Mouse (Mus musculus) sigmoid colon, adult 10 weeks (tissue): ENCODE measurements around the gene Isy1. TPM values are rescaled to one million over a fixed set of nuclear protein-coding genes. Genes with fewer than 3 reads are reported as not detected.

Experiments used
- polyA plus RNA-seq: library from polyadenylated mRNA; stranded (reverse); fragments of 350-450 nt; fragmentation: Illumina TruSeq; extraction: RNeasy Lipid Tissue Mini Kit (QIAGEN cat#74804); gene quantifications from one replicate; pipeline ENCODE4 v1.2.3, GENCODE M21; 2014; ENCODE audit warnings: low read depth, low replicate concordance

Isy1 gene
- polyA plus RNA-seq: 19.4 TPM

DNA sequence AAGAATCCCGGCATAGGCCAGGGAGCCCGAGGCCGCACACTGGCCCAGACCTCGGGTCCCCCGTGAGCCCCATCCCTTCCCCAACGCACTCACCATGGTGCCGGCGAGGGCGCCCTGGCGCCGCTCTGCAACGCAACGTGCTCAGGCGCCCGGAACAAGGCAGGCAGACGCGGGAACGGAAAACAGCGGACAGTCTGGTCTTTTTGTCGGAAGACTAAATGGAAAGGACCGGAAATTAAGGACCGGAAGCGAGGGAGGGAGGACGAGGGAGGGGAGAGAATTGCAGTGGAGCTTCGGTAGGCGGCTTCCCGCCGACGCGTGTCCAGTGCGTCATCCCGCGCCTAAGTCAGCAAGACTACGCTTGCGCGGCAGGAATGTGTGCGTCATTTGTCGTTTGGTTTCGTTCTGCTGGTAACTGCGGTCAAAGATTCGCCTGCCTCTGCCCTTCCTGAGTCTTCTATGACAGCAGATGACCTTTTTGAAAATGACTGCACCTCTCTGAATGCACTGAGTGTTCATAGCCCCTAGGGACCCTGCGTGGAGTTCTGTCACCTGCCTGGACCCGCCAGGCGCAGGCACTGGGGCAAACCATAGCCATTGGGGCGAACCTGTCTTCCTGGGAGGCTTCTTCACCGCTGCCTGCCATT lies at the start of gene Isy1:
Gene Isy1, minus strand, starts transcription at position 248 of the 647 bp plus-strand sequence.

DNA sequence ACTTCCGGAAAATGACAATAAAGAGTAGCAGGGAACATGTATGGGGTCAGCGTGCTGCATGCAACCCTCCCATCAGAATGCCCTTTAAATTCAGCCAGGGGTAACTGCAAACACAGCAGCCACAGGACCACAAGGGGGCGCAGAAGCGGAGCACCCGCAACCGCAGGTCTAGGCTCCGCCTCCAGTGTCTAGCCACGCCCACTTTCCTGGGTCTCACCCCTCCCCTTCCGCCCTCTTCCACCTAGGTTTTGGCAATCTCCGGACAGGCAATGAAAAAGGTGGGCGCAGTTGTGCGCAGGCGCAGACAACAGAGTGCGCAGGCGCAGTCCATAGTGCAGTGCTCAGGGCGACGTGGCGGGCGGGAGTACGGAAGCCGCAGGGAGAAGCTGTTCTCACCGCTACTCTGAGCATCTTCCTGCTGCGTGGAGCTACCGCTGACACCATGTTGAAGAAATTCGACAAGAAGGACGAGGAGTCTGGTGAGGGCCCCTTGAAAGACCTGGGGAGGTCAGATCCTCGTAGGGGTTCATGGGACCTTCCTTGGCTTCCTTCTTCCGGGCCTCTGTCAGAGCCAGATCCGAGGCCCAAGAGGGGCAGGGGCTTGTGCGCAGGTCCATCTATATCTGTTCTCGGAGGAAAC lies 49.1 kb upstream of the Isy1 start, which contains the start of gene Copg1:
Gene Copg1, plus strand, starts transcription at position 221 of the 640 bp plus-strand sequence.

DNA sequence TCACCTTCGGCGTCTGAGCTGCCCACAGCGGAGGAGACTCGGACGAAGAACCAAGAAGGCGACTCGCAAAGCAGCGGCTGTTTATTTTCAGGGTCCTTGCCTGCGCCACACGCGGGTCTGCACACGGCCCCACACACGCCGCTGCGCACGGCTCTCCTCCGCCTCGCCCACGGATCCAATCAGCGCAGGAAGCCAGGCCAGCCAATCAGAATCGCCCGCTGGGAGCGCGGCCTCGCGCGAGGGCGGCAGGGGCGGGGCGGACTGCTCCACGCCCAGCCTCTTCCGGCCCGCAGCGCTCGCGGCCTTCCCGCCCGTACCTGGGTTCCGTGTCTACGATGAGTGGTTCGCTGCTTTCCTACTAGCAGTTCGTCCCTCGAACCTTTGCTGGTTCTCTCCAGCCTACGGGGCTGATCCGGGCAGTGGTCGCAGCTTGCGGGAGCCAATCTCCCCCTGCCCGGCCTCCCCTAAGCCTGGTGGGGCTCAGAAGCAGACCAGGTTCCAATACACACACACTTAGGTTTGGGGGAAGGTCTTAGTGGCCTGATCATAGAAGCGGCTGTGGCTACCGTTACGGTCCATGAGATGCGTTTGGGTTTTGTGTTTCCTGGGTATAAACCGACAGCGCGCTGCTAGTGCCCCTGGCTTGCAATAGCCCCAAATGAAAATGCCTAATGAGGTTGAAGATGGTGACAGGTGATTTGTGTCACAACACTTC lies 12.5 kb upstream of the Isy1 start, which contains the start of gene Cnbp:
Gene Cnbp, minus strand, starts transcription at position 207 of the 715 bp plus-strand sequence.

DNA sequence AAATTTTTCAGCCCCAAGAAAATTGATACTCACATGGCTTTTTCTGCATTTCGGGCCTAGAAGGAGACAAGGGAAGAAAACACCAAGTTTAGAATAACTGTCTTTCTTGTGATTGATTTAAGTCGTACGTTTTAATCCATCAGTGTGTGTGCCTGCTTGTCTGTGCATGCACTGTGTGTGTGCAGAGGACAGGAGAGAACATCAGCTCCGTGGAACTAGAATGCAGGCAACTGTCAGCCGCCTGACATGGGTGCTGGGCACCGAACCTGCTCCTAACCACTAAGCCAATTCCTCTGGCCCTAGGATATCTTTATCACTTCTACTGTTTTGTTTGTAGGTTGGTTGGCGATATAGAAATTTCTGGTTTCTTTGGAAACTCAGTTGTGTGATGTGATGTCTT lies 2.9 kb downstream of the Isy1 start, which contains the start of gene Gm45140:
Gene Gm45140, minus strand, starts transcription at position 101 of the 400 bp plus-strand sequence.

DNA sequence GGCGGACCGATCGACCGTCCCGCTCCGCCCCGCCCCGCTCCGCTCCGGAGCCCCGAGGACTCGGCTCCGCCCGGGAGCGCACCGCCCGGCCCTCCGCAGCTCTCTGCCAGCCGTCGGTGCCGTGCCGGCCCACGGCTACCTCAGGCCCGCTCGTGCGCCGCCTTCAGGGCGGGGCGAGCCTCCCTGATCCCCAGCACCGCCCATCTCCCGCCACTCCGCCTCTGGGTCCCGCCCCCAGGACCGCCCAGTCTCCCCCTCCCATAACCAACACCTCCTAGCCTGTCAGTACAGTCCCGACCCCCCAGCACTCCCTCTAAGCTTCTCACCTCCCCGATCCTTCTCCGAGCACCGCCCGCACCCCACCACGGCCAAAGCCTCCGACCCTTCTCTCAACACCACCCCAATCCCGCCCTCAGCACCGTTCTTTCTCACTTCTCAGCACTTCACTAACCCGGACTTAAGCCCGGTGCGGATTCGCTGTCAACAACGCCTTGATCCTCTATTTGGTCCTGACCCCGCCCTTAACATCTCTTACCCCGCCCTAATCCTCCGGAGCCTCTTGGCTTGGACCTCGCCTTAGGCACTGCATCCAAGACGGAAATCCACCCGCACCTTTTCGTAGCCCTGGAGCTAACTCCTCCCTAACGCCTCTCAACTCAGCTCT lies 26.8 kb downstream of the Isy1 start, which contains the start of gene Rab43:
Gene Rab43, minus strand, starts transcription at position 490 of the 664 bp plus-strand sequence.

DNA sequence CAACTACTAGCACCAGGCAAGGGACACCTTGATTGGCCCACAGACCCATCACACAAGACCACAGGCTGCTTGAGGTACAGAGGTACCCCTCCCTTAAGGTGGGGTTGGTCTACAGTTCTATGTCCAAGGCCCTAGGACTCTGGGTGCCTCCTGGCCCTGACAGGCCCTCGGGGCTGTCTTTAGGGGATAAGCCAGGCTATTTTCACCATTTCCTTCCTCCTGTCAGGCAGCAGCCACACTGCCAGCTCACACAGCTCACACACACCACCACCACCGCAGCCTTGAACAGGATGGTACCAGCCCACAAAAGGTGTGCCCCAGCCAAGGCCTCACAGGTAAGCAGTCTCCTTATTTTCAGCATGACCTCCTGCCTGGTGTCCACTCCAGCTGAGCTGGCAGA lies 60.8 kb downstream of the Isy1 start, which contains the start of gene Gp9:
Gene Gp9, plus strand, starts transcription at position 231 of the 400 bp plus-strand sequence.

Other genes with a start within 250 kb of the Isy1 start
- 0.85 TPM for gene Prokr1, start 248.1 kb downstream of the Isy1 start, polyA plus RNA-seq
- gene Aplf, start 166.6 kb downstream of the Isy1 start, polyA plus RNA-seq: 13.8 TPM
- not detected for gene Efcc1, start 107.9 kb downstream of the Isy1 start, polyA plus RNA-seq
- not detected for gene Gp9, start 60.7 kb downstream of the Isy1 start, polyA plus RNA-seq
- gene Rab43, start 26.6 kb downstream of the Isy1 start, polyA plus RNA-seq: 15.5 TPM
- gene Gm45140, start 3.0 kb downstream of the Isy1 start, polyA plus RNA-seq: not detected
- gene Cnbp, start 12.3 kb upstream of the Isy1 start, polyA plus RNA-seq: 698 TPM
- gene Copg1, start 49.0 kb upstream of the Isy1 start, polyA plus RNA-seq: 27.1 TPM
- gene Hmces, start 75.1 kb upstream of the Isy1 start, polyA plus RNA-seq: 7.0 TPM
- gene H1fx, start 142.8 kb upstream of the Isy1 start, polyA plus RNA-seq: not detected
- 290 TPM for gene Rab7, start 206.5 kb upstream of the Isy1 start, polyA plus RNA-seq
- gene Rpn1, start 245.7 kb upstream of the Isy1 start, polyA plus RNA-seq: 114 TPM